Mouse (Mus musculus): ENCODE results near the gene Hcrtr2.

The Hcrtr2 gene

DNA sequence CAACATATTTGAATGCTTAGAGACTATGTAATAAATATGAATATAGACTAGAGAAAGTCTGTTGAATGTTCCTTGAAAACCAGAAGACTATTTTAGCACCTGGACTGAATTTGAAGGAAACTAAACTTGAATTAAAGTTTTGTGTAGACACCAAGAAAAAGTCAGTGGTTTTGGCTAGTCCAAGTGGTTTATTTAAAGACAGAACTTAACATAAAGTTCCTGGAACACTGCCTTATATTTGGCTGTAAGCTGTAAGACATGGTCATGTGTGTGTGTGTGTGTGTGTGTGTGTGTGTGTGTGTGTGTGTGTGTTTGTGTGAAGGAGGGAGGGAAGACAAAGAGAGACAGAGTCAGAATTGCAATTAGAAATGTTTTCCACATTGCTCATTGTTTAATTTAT, 144.4 kb downstream of the Hcrtr2 start:
- Histone ChIP-seq H3K36me3 (ENCODE audit: control insufficient read depth, insufficient read depth, low read length, poor library complexity, severe bottlenecking) (no peaks in the 10 kb centered on the region), H3K27me3 (ENCODE audit: control insufficient read depth, insufficient read depth, low read length, poor library complexity, severe bottlenecking) (no peaks in the 10 kb centered on the region)
- DNase-seq (ENCODE audit: low read depth, low spot score): no peak
